Mouse (Mus musculus): ENCODE data around the gene Olfr1066. TPM values are rescaled to one million over a fixed set of nuclear protein-coding genes. Genes with fewer than 3 reads are reported as not detected.
"Not testable (repeated sequence)": the region's sequence is repeated elsewhere in the genome, so short reads cannot be mapped to it uniquely, and the experiment has no call there.

The Olfr1066 gene
- not detected for polyA plus RNA-seq (2021)

GRCm38 (mm10) chr2:86456169-86456568, at the start of gene Olfr1066:
TSS of gene Olfr1066 (minus strand) at chr2:86456269.
- DNase-seq (ENCODE audit: low read depth, low spot score) (no peak), ATAC-seq (no peak)
- ChIA-PET CTCF (no interaction called here), POLR2A (no interaction called here)
- no peaks in the 10 kb centered on the region for H3K27me3 ChIP-seq
- no peak for TF ChIP-seq CTCF (IDR thresholded peaks at IDR 0.05)
- in situ Hi-C loops (cut with MboI; ENCODE audit: low pct_unique_long_range_greater_than_20kb), result no loop called here

- in situ Hi-C loops (cut with MboI; ENCODE audit: low pct_unique_long_range_greater_than_20kb), result no loop called here
- DNase-seq (ENCODE audit: low read depth, low spot score), result no peak
- CTCF ChIA-PET, result no interaction called here
- TF ChIP-seq CTCF (IDR thresholded peaks at IDR 0.05), result no peak
- H3K27me3 ChIP-seq, result no peaks in the 10 kb centered on the region
- POLR2A ChIA-PET, result no interaction called here
- ATAC-seq, result no peak
These were observed 31.2 kb upstream of the Olfr1066 start, which contains the start of gene Olfr228 for GRCm38 (mm10) chr2:86487286-86487685. TSS of gene Olfr228 (minus strand) at chr2:86487386.

DNA sequence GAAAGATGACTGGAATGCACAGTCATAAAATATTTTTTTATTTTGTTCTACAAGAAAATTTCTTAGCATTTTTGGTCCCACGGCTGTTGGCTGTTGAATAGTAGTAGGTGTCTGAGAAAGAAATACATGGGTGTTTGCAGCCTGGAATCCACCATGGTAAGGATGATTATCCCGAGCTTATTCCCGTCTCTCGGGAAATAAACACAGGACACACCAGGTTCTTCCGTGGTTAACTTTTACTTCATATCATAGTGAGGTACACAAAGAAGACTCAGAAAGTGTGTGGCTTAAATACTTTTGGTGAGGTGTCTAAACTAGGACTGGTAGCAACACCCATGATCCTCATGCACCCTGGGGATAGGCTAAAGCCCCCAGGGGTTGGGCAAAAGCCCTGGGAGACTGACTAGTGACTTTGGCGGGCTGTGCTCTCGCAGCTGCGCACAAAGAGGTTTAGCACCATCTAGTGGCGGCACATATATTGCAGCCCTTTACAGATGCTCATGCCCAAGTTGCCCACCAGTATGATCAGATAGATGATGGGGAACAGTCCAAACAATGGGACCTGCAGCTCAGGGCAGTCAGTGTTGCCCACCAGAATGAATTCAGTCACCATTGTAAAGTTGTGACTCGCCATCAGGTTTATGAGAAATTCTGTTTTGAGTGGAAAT, 8.5 kb upstream of the Olfr1066 start:
- no peak for TF ChIP-seq CTCF (IDR thresholded peaks at IDR 0.05)
- no peaks in the 10 kb centered on the region for H3K27me3 ChIP-seq
- ChIA-PET POLR2A (no interaction called here), CTCF (no interaction called here)
- DNase-seq (ENCODE audit: low read depth, low spot score), result no peak
- no peak for ATAC-seq
- in situ Hi-C loops (cut with MboI; ENCODE audit: low pct_unique_long_range_greater_than_20kb), result no loop called here

- no peak for TF ChIP-seq CTCF (IDR thresholded peaks at IDR 0.05)
- H3K27me3 ChIP-seq, result no peaks in the 10 kb centered on the region
- POLR2A ChIA-PET, result no interaction called here
- in situ Hi-C loops (cut with MboI; ENCODE audit: low pct_unique_long_range_greater_than_20kb), result no loop called here
- CTCF ChIA-PET, result no interaction called here
- ATAC-seq, result no peak
- no peak for DNase-seq (ENCODE audit: low read depth, low spot score)
These were observed 4.4 kb upstream of the Olfr1066 start for GRCm38 (mm10) chr2:86460434-86460833.

DNA sequence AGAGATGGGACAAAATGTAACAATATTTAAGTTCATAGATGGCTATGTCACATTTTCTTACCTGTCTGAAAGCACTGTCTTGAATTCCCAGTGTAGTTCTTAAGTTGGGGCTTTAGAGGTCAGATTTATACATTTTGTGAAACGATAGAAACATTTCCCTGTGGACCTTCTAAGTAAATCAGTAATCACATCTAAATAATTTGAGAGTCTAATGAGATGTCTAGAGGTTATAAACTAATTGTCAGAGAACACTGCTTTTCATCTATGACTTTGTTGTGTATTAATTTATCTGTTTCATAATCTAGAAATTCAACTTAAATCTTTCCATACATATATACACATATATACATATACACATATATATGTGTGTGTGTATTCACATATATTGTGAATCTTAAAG, 5.6 kb downstream of the Olfr1066 start, which contains the start of gene Olfr1065:
Gene Olfr1065, minus strand, starts transcription at position 101 of the 400 bp plus-strand sequence.
- POLR2A ChIA-PET, ATAC-seq: not testable (repeated sequence)

DNA sequence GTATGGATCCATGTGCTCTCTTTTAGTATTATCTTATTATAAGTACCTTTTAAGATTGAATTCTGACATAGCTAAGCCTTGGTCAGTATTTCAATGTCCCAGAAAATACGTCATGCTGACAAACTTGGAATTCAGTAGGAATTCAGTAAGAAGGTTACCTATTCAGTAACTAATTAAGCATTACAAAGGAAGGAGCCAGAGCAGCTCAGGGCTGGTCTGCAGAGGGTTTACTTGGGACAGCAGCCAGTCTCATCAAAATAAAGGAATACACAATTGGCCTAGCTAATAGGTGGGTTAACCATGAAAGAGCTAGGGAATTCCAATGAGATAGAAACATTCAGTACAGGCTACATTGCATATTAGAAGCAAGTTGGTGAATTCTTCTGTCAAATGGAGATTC, 14.0 kb downstream of the Olfr1066 start:
- POLR2A ChIA-PET; in situ Hi-C loops (cut with MboI; ENCODE audit: low pct_unique_long_range_greater_than_20kb); ATAC-seq; CTCF ChIA-PET; DNase-seq (ENCODE audit: low read depth, low spot score); H3K27me3 ChIP-seq: not testable (repeated sequence)

More for the DNA sequence above, 5.6 kb downstream of the Olfr1066 start, which contains the start of gene Olfr1065:
- CTCF ChIA-PET; H3K27me3 ChIP-seq; in situ Hi-C loops (cut with MboI; ENCODE audit: low pct_unique_long_range_greater_than_20kb); DNase-seq (ENCODE audit: low read depth, low spot score): not testable (repeated sequence)

GRCm38 (mm10) chr2:86428511-86428910, 27.6 kb downstream of the Olfr1066 start:
- ATAC-seq; in situ Hi-C loops (cut with MboI; ENCODE audit: low pct_unique_long_range_greater_than_20kb): not testable (repeated sequence)

GRCm38 (mm10) chr2:86426649-86427048, 29.4 kb downstream of the Olfr1066 start, which contains the start of gene Olfr1062:
TSS of gene Olfr1062 (minus strand) at chr2:86426749.
- CTCF ChIA-PET; in situ Hi-C loops (cut with MboI; ENCODE audit: low pct_unique_long_range_greater_than_20kb); POLR2A ChIA-PET; H3K27me3 ChIP-seq; ATAC-seq; DNase-seq (ENCODE audit: low read depth, low spot score): not testable (repeated sequence)

More at GRCm38 (mm10) chr2:86428511-86428910, 27.6 kb downstream of the Olfr1066 start:
- H3K27me3 ChIP-seq; POLR2A ChIA-PET; CTCF ChIA-PET; DNase-seq (ENCODE audit: low read depth, low spot score): not testable (repeated sequence)

GRCm38 (mm10) chr2:86413950-86414349, 42.1 kb downstream of the Olfr1066 start, which contains the start of gene Olfr1061:
TSS of gene Olfr1061 (minus strand) at chr2:86414050.
- CTCF ChIA-PET, result no interaction called here
- POLR2A ChIA-PET, result no interaction called here
- no peak for ATAC-seq
- TF ChIP-seq CTCF (IDR thresholded peaks at IDR 0.05), result no peak
- in situ Hi-C loops (cut with MboI; ENCODE audit: low pct_unique_long_range_greater_than_20kb), result no loop called here
- no peaks in the 10 kb centered on the region for H3K27me3 ChIP-seq
- DNase-seq (ENCODE audit: low read depth, low spot score), result no peak

Other genes with a start within 250 kb of the Olfr1066 start
- gene Olfr1046, start 237.0 kb downstream of the Olfr1066 start, polyA plus RNA-seq (2021), result not detected
- not detected for gene Olfr1047, start 224.9 kb downstream of the Olfr1066 start, polyA plus RNA-seq (2021)
- gene Olfr1048, start 216.0 kb downstream of the Olfr1066 start, polyA plus RNA-seq (2021), result not detected
- gene Olfr1049, start 197.9 kb downstream of the Olfr1066 start, polyA plus RNA-seq (2021), result not detected
- not detected for gene Olfr1051, start 177.2 kb downstream of the Olfr1066 start, polyA plus RNA-seq (2021)
- gene Olfr1052, start 163.8 kb downstream of the Olfr1066 start, polyA plus RNA-seq (2021), result not detected
- gene Olfr1053, start 141.0 kb downstream of the Olfr1066 start, polyA plus RNA-seq (2021), result not detected
- gene Olfr1054, start 120.8 kb downstream of the Olfr1066 start, polyA plus RNA-seq (2021), result not detected
- not detected for gene Olfr1055, start 106.0 kb downstream of the Olfr1066 start, polyA plus RNA-seq (2021)
- not detected for gene Olfr1056, start 93.8 kb downstream of the Olfr1066 start, polyA plus RNA-seq (2021)
- not detected for gene Olfr1057, start 77.9 kb downstream of the Olfr1066 start, polyA plus RNA-seq (2021)
- gene Olfr1058, start 67.7 kb downstream of the Olfr1066 start, polyA plus RNA-seq (2021), result not detected
- not detected for gene Olfr1061, start 42.2 kb downstream of the Olfr1066 start, polyA plus RNA-seq (2021)
- gene Olfr1062, start 29.5 kb downstream of the Olfr1066 start, polyA plus RNA-seq (2021), result not detected
- not detected for gene Olfr1065, start 5.7 kb downstream of the Olfr1066 start, polyA plus RNA-seq (2021)
- not detected for gene Olfr228, start 31.1 kb upstream of the Olfr1066 start, polyA plus RNA-seq (2021)
- gene Olfr1076, start 52.2 kb upstream of the Olfr1066 start, polyA plus RNA-seq (2021), result not detected
- gene Olfr1079, start 86.2 kb upstream of the Olfr1066 start, polyA plus RNA-seq (2021), result not detected
- gene Olfr1080, start 102.0 kb upstream of the Olfr1066 start, polyA plus RNA-seq (2021), result not detected
- not detected for gene Olfr1082, start 142.7 kb upstream of the Olfr1066 start, polyA plus RNA-seq (2021)
- not detected for gene Olfr1084, start 183.5 kb upstream of the Olfr1066 start, polyA plus RNA-seq (2021)
- not detected for gene Olfr1085, start 205.8 kb upstream of the Olfr1066 start, polyA plus RNA-seq (2021)
- gene Olfr1086, start 223.8 kb upstream of the Olfr1066 start, polyA plus RNA-seq (2021), result not detected
- gene Olfr1087, start 242.1 kb upstream of the Olfr1066 start, polyA plus RNA-seq (2021), result not detected